Mouse (Mus musculus) G1E (cell line): ENCODE data around the gene 2310022B05Rik. TPM values are rescaled to one million over a fixed set of nuclear protein-coding genes. Genes with fewer than 3 reads are reported as not detected.

Experiments used
- ATAC-seq: 2 replicates; pipeline ENCODE4 v1.8.0; 2016; ENCODE audit warnings: mild to moderate bottlenecking; ENCODE audit not compliant: insufficient number of reproducible peaks, poor library complexity, low FRiP score, severe bottlenecking; ENCODE audit errors: extremely low read depth
- DNase-seq: peaks from one replicate; pipeline ENCODE4 v3.0.0; 2012; ENCODE audit warnings: low spot score
- H3K27me3 ChIP-seq: 2 replicates; pipeline ENCODE4 v1.6.1; 2012; ENCODE audit warnings: mild to moderate bottlenecking, low read length, inconsistent platforms; ENCODE audit not compliant: insufficient read depth
- H3K36me3 ChIP-seq: replicated peaks from 2 replicates; pipeline ENCODE3; 2012; ENCODE audit warnings: mild to moderate bottlenecking, inconsistent platforms
- H3K4me1 ChIP-seq: 2 replicates; pipeline ENCODE4 v1.6.1; 2012; ENCODE audit warnings: low read depth, low read length, inconsistent platforms, mixed read lengths; ENCODE audit not compliant: insufficient read depth
- H3K4me3 ChIP-seq: 2 replicates; pipeline ENCODE4 v1.5.1; 2012; ENCODE audit warnings: low read depth, mild to moderate bottlenecking, inconsistent platforms, low read length, moderate library complexity, mixed read lengths
- H3K9me3 ChIP-seq: replicated peaks from 2 replicates; pipeline ENCODE4 v1.6.1; 2012; ENCODE audit warnings: inconsistent platforms
- CTCF ChIP-seq: IDR thresholded peaks from 2 replicates; pipeline ENCODE4 v1.5.1; 2012; ENCODE audit warnings: low read depth, low read length, inconsistent platforms, mixed read lengths
- GATA1 ChIP-seq: IDR thresholded peaks from 2 replicates; pipeline ENCODE4 v1.6.1; 2012; ENCODE audit warnings: borderline replicate concordance, low read length, inconsistent platforms, mixed read lengths
- GATA2 ChIP-seq: IDR thresholded peaks from 2 replicates; pipeline ENCODE4 v1.6.1; 2012; ENCODE audit warnings: low read depth, low read length, inconsistent platforms, borderline replicate concordance
- POLR2AphosphoS5 ChIP-seq: IDR thresholded peaks from 2 replicates; pipeline ENCODE4 v1.6.1; 2012; ENCODE audit warnings: low read depth, low read length, inconsistent platforms; ENCODE audit not compliant: insufficient replicate concordance
- TAL1 ChIP-seq: conservative IDR thresholded peaks from 2 replicates; pipeline ENCODE4 v1.6.1; 2012; ENCODE audit warnings: low read depth, low read length, inconsistent platforms, mixed read lengths
- polyA plus RNA-seq: library from polyadenylated mRNA; stranded (reverse); fragments of >175 nt; gene quantifications from 2 replicates; pipeline ENCODE4 v1.2.3, GENCODE M21; 2012
- total RNA-seq, 2 experiments: library from RNA; stranded (forward) in 1 of 2; stranded (reverse) in 1 of 2; fragments of 200-1000 nt in 1 of 2; fragments of >200 nt in 1 of 2; fragmentation: Nextera tagmentation in 1 of 2; gene quantifications; 2 replicates each; pipeline ENCODE4 v1.2.3; 2014 to 2017

The 2310022B05Rik gene
- total and polyA plus RNA-seq, 3 experiments, result 5.8 to 26.9 (median 16.8) TPM

GRCm38 (mm10) chr8:124604066-124604465 is 59.1 kb downstream of the 2310022B05Rik start:
- no peaks in the 10 kb centered on the region for H3K4me1 ChIP-seq
- TF ChIP-seq POLR2AphosphoS5 (no peak), GATA1 (no peak), GATA2 (no peak), CTCF (no peak), TAL1 (no peak)
- ATAC-seq (no peak), DNase-seq (no peak)
- H3K27me3 ChIP-seq, result peaks cover 4% of the 10 kb centered on the region
- H3K4me3 ChIP-seq, result no peak overlapping the region
- no peaks in the 10 kb centered on the region for H3K9me3 ChIP-seq
- no peaks in the 10 kb centered on the region for H3K36me3 ChIP-seq

DNA sequence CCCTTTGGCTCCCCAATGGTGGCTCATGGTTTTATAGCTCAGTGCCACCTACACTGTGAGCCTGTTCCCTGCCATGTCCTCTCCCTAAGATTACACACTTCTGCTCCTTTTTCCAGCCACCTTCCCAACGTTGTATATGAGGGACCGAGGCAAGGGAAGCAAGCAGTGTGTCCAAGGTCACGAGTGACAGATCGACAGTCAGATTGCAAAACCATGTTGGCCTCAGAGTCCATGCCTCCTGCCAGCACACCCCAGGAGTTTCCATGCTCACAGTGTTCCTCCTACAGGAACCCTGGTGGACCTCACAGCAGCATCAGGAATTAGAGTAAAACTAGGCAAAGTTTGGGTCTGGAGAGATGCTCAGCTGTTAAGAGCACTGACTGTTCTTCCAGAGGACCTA is 73.8 kb downstream of the 2310022B05Rik start:
- no peaks in the 10 kb centered on the region for H3K4me1 ChIP-seq
- no peak for TF ChIP-seq GATA2
- no peak for TF ChIP-seq GATA1
- no peak for TF ChIP-seq TAL1
- TF ChIP-seq POLR2AphosphoS5, result no peak
- no peak for TF ChIP-seq CTCF
- H3K36me3 ChIP-seq, result no peaks in the 10 kb centered on the region
- ATAC-seq (no peak), DNase-seq (no peak)
- H3K27me3 ChIP-seq, result peaks cover 2% of the 10 kb centered on the region; the same call in 1 of the 2 replicates
- no peak overlapping the region for H3K4me3 ChIP-seq
- H3K9me3 ChIP-seq, result no peaks in the 10 kb centered on the region

GRCm38 (mm10) chr8:124586556-124586955 is 76.6 kb downstream of the 2310022B05Rik start:
- ATAC-seq, result no peak
- Histone ChIP-seq H3K4me3 (no peak overlapping the region), H3K9me3 (no peaks in the 10 kb centered on the region), H3K36me3 (no peaks in the 10 kb centered on the region), H3K4me1 (no peaks in the 10 kb centered on the region), H3K27me3 (peaks cover 2% of the 10 kb centered on the region; the same call in 1 of the 2 replicates)
- no peak for TF ChIP-seq POLR2AphosphoS5
- no peak for DNase-seq

Other genes starting within 250 kb of the 2310022B05Rik start
- gene Pgbd5, start 223.7 kb downstream of the 2310022B05Rik start, total RNA-seq (2014; fragmentation: Nextera tagmentation), result not detected in 2 replicates
- gene Pgbd5, start 223.7 kb downstream of the 2310022B05Rik start, total RNA-seq (2017), result 0.12 and 0.22 TPM in 2 replicates
- gene Pgbd5, start 223.7 kb downstream of the 2310022B05Rik start, polyA plus RNA-seq, result not detected in 2 replicates
- gene Cog2, start 142.6 kb downstream of the 2310022B05Rik start, total RNA-seq (2014; fragmentation: Nextera tagmentation), result 17.6 and 20.3 TPM in 2 replicates
- gene Cog2, start 142.6 kb downstream of the 2310022B05Rik start, total RNA-seq (2017), result 39.3 and 40.2 TPM in 2 replicates
- 16.3 and 17.5 TPM in 2 replicates for gene Cog2, start 142.6 kb downstream of the 2310022B05Rik start, polyA plus RNA-seq
- gene Agt, start 93.7 kb downstream of the 2310022B05Rik start, total RNA-seq (2014; fragmentation: Nextera tagmentation), result not detected in 2 replicates
- not detected in 2 replicates for gene Agt, start 93.7 kb downstream of the 2310022B05Rik start, total RNA-seq (2017)
- not detected in 2 replicates for gene Agt, start 93.7 kb downstream of the 2310022B05Rik start, polyA plus RNA-seq
- not detected in 2 replicates for gene Capn9, start 87.3 kb downstream of the 2310022B05Rik start, total RNA-seq (2014; fragmentation: Nextera tagmentation)
- not detected in 2 replicates for gene Capn9, start 87.3 kb downstream of the 2310022B05Rik start, total RNA-seq (2017)
- not detected in 2 replicates for gene Capn9, start 87.3 kb downstream of the 2310022B05Rik start, polyA plus RNA-seq
- 26.2 and 35.1 TPM in 2 replicates for gene Ttc13, start 58.6 kb upstream of the 2310022B05Rik start, total RNA-seq (2014; fragmentation: Nextera tagmentation)
- 30.4 and 35.5 TPM in 2 replicates for gene Ttc13, start 58.6 kb upstream of the 2310022B05Rik start, total RNA-seq (2017)
- gene Ttc13, start 58.6 kb upstream of the 2310022B05Rik start, polyA plus RNA-seq, result 6.8 and 9.2 TPM in 2 replicates
- gene Arv1, start 58.8 kb upstream of the 2310022B05Rik start, total RNA-seq (2014; fragmentation: Nextera tagmentation), result 12.4 and 26.0 TPM in 2 replicates
- gene Arv1, start 58.8 kb upstream of the 2310022B05Rik start, total RNA-seq (2017), result 4.2 and 5.0 TPM in 2 replicates
- gene Arv1, start 58.8 kb upstream of the 2310022B05Rik start, polyA plus RNA-seq, result 22.0 and 22.9 TPM in 2 replicates
- not detected in 2 replicates for gene Fam89a, start 88.5 kb upstream of the 2310022B05Rik start, total RNA-seq (2014; fragmentation: Nextera tagmentation)
- gene Fam89a, start 88.5 kb upstream of the 2310022B05Rik start, total RNA-seq (2017), result 0.35 TPM in 1 of 2 replicates, not detected in the other
- gene Fam89a, start 88.5 kb upstream of the 2310022B05Rik start, polyA plus RNA-seq, result not detected in 2 replicates
- gene Trim67, start 129.7 kb upstream of the 2310022B05Rik start, total RNA-seq (2014; fragmentation: Nextera tagmentation), result not detected in 2 replicates
- gene Trim67, start 129.7 kb upstream of the 2310022B05Rik start, total RNA-seq (2017), result 0.05 TPM in 1 of 2 replicates, not detected in the other
- gene Trim67, start 129.7 kb upstream of the 2310022B05Rik start, polyA plus RNA-seq, result not detected in 2 replicates
- 125 and 146 TPM in 2 replicates for gene Gnpat, start 199.7 kb upstream of the 2310022B05Rik start, total RNA-seq (2014; fragmentation: Nextera tagmentation)
- 129 and 131 TPM in 2 replicates for gene Gnpat, start 199.7 kb upstream of the 2310022B05Rik start, total RNA-seq (2017)
- gene Gnpat, start 199.7 kb upstream of the 2310022B05Rik start, polyA plus RNA-seq, result 80.5 and 128 TPM in 2 replicates
- gene 2810004N23Rik, start 199.8 kb upstream of the 2310022B05Rik start, total RNA-seq (2014; fragmentation: Nextera tagmentation), result 49.3 and 61.9 TPM in 2 replicates
- 73.7 and 74.1 TPM in 2 replicates for gene 2810004N23Rik, start 199.8 kb upstream of the 2310022B05Rik start, total RNA-seq (2017)
- gene 2810004N23Rik, start 199.8 kb upstream of the 2310022B05Rik start, polyA plus RNA-seq, result 41.9 and 52.6 TPM in 2 replicates
- gene Exoc8, start 234.3 kb upstream of the 2310022B05Rik start, total RNA-seq (2014; fragmentation: Nextera tagmentation), result 14.4 and 15.1 TPM in 2 replicates
- gene Exoc8, start 234.3 kb upstream of the 2310022B05Rik start, total RNA-seq (2017), result 22.8 and 24.8 TPM in 2 replicates
- 10.4 and 10.9 TPM in 2 replicates for gene Exoc8, start 234.3 kb upstream of the 2310022B05Rik start, polyA plus RNA-seq
- gene Sprtn, start 234.5 kb upstream of the 2310022B05Rik start, total RNA-seq (2014; fragmentation: Nextera tagmentation), result 42.4 and 43.5 TPM in 2 replicates
- gene Sprtn, start 234.5 kb upstream of the 2310022B05Rik start, total RNA-seq (2017), result 34.7 and 35.8 TPM in 2 replicates
- gene Sprtn, start 234.5 kb upstream of the 2310022B05Rik start, polyA plus RNA-seq, result 13.0 and 21.7 TPM in 2 replicates